Mouse (Mus musculus): ENCODE measurements around the gene Aggf1. TPM values are rescaled to one million over a fixed set of nuclear protein-coding genes. Genes with fewer than 3 reads are reported as not detected.

Aggf1 gene
- polyA plus RNA-seq, 1 experiment = 22.5 TPM

DNA sequence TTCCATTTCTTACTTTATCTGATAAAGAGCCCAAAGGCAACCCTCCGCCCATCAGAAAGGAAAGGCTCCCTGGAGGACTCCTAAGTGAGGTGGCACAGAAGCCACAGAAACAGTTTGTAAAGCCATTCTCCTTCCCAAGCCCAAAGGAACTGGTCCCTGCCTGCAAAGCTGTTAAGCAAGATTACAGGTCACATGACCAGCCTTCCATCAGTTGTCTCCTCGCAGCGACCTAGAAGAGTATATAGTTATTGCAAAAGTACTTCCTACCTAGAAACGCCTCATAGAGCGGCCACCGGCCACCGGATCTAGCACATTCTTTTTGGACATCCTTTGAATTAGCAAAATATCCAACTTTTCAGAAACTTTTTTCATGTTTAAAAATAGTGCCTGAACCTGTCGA, 31.7 kb downstream of the Aggf1 start:
- Histone ChIP-seq H3K27me3 (ENCODE audit: control insufficient read depth, insufficient read depth, low read length) (no peaks in the 10 kb centered on the region), H3K4me1 (replicated peaks; ENCODE audit: control insufficient read depth, insufficient read depth, low read length) (no peaks in the 10 kb centered on the region), H3K4me3 (ENCODE audit: control insufficient read depth, insufficient read depth, low read length) (no peak overlapping the region), H3K27ac (ENCODE audit: control insufficient read depth, insufficient read depth, low read length) (no peak overlapping the region), H3K36me3 (ENCODE audit: control insufficient read depth, insufficient read depth, low read length) (no peaks in the 10 kb centered on the region)
- 96% methylated on average over 8 of the region's 8 CpGs for WGBS
- TF ChIP-seq POLR2A (IDR thresholded peaks at IDR 0.05; ENCODE audit: control insufficient read depth, extremely low read depth, insufficient read depth, low read length, poor library complexity) (no peak), CTCF (IDR thresholded peaks at IDR 0.05; ENCODE audit: borderline replicate concordance, control insufficient read depth, extremely low read depth, insufficient read depth, low read length, poor library complexity) (no peak)
- no peak for DNase-seq

- Histone ChIP-seq H3K36me3 (ENCODE audit: control insufficient read depth, insufficient read depth, low read length) (peaks cover 5% of the 10 kb centered on the region; the same call in 1 of the 2 replicates), H3K4me3 (ENCODE audit: control insufficient read depth, insufficient read depth, low read length) (no peak overlapping the region), H3K4me1 (replicated peaks; ENCODE audit: control insufficient read depth, insufficient read depth, low read length) (no peaks in the 10 kb centered on the region), H3K27ac (ENCODE audit: control insufficient read depth, insufficient read depth, low read length) (no peak overlapping the region), H3K27me3 (ENCODE audit: control insufficient read depth, insufficient read depth, low read length) (no peaks in the 10 kb centered on the region)
- 95% methylated on average over 40 of the region's 40 CpGs for WGBS
- DNase-seq = no peak
- TF ChIP-seq CTCF (IDR thresholded peaks at IDR 0.05; ENCODE audit: borderline replicate concordance, control insufficient read depth, extremely low read depth, insufficient read depth, low read length, poor library complexity) = no peak
- TF ChIP-seq POLR2A (IDR thresholded peaks at IDR 0.05; ENCODE audit: control insufficient read depth, extremely low read depth, insufficient read depth, low read length, poor library complexity) = no peak
These were observed 39.0 kb downstream of the Aggf1 start for GRCm38 (mm10) chr13:95336122-95336677.

DNA sequence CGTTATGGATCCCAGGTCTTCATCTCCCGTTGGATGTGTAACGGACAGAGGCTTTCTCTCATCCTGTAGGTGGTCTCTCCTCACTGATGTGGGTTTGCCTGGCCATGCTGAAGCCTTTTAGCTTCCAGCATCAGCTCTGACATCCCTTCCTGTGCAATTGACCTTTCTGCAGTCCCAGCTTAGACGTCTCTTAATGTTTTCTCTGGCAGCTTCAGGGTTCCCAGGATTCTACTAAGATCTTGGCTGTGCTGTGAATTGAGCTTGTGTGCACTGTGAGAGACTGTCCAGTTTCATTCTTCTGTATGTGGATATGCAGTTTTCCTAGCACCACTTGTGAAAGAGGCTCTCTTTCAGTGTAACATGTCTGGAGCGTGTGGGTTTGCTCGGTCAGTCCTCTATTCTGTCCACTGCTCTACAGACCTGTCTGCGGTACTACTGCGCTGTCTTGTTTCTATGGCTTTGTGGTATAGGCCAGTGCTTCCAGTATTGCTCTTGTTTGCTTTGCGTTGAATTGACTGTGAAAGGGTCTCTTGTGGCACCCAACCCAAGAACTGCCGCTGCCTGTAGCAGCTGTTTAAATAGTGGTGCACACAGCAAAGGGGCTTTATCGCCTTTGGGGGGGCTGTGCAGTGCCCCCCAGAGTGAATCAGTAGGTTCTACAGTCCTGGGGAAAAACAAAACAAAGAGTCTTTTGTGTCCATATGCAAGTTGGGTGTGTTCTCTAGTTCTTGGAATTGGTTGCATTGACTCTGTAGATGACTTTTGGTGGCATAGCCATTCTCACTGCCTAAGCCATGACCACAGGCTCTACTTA, 42.9 kb downstream of the Aggf1 start:
- H3K4me1 ChIP-seq (replicated peaks; ENCODE audit: control insufficient read depth, insufficient read depth, low read length) = peaks cover 1% of the 10 kb centered on the region; the same call in 1 of the 2 replicates
- H3K36me3 ChIP-seq (ENCODE audit: control insufficient read depth, insufficient read depth, low read length) = peaks cover 5% of the 10 kb centered on the region; the same call in 1 of the 2 replicates
- no peak overlapping the region for H3K27ac ChIP-seq (ENCODE audit: control insufficient read depth, insufficient read depth, low read length)
- no peak overlapping the region for H3K4me3 ChIP-seq (ENCODE audit: control insufficient read depth, insufficient read depth, low read length)
- 95% methylated on average over 11 of the region's 11 CpGs for WGBS
- TF ChIP-seq CTCF (IDR thresholded peaks at IDR 0.05; ENCODE audit: borderline replicate concordance, control insufficient read depth, extremely low read depth, insufficient read depth, low read length, poor library complexity) (no peak), POLR2A (IDR thresholded peaks at IDR 0.05; ENCODE audit: control insufficient read depth, extremely low read depth, insufficient read depth, low read length, poor library complexity) (no peak)
- no peaks in the 10 kb centered on the region for H3K27me3 ChIP-seq (ENCODE audit: control insufficient read depth, insufficient read depth, low read length)
- no peak for DNase-seq

DNA sequence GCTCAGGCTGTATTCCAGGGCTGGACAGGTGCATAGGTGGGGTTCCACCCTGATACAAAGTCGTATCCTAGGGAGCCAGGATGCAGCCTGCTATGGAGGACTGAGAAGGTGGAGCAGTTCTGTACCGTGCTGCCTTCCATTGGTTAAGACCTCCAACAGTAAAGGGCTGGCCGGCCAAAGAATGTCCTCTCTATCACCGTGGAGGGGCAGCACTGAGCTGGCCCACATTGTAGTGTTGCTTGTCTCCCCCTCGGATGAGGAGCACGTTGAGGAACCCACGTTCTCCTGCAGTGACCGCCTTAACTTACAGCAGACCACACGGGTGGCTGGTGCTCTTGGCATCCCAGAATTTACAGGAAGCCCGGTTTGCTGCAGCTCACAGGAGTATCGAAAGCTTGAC, 44.6 kb downstream of the Aggf1 start:
- 92% methylated on average over 11 of the region's 11 CpGs for WGBS

DNA sequence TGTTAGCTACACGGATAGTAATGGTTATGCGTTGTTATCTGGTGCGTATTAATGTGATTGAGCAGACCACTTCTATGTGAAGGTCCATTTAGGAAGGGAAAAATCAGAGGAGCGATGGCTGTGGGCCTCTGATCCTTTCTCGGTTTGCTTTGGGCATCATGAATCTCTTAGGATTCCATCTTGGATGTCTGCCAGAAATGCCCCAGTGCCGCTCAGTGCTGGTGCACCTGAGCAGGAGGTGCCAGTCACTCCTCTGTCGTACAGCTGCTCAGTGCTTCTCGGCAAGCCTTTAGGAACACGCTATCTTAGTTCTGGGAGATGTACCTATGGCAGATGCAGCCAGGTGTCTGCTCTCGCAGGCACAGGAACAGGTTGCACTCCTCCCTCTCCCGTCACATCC, 46.4 kb downstream of the Aggf1 start:
- peaks cover 6% of the 10 kb centered on the region for H3K4me1 ChIP-seq (replicated peaks; ENCODE audit: control insufficient read depth, insufficient read depth, low read length)

More for the DNA sequence above, 44.6 kb downstream of the Aggf1 start:
- no peak for DNase-seq
- no peaks in the 10 kb centered on the region for H3K27me3 ChIP-seq (ENCODE audit: control insufficient read depth, insufficient read depth, low read length)
- TF ChIP-seq CTCF (IDR thresholded peaks at IDR 0.05; ENCODE audit: borderline replicate concordance, control insufficient read depth, extremely low read depth, insufficient read depth, low read length, poor library complexity) = no peak
- no peak for TF ChIP-seq POLR2A (IDR thresholded peaks at IDR 0.05; ENCODE audit: control insufficient read depth, extremely low read depth, insufficient read depth, low read length, poor library complexity)
- H3K4me1 ChIP-seq (replicated peaks; ENCODE audit: control insufficient read depth, insufficient read depth, low read length) = peaks cover 6% of the 10 kb centered on the region
- H3K27ac ChIP-seq (ENCODE audit: control insufficient read depth, insufficient read depth, low read length) = no peak overlapping the region
- no peak overlapping the region for H3K4me3 ChIP-seq (ENCODE audit: control insufficient read depth, insufficient read depth, low read length)
- H3K36me3 ChIP-seq (ENCODE audit: control insufficient read depth, insufficient read depth, low read length) = no peaks in the 10 kb centered on the region

DNA sequence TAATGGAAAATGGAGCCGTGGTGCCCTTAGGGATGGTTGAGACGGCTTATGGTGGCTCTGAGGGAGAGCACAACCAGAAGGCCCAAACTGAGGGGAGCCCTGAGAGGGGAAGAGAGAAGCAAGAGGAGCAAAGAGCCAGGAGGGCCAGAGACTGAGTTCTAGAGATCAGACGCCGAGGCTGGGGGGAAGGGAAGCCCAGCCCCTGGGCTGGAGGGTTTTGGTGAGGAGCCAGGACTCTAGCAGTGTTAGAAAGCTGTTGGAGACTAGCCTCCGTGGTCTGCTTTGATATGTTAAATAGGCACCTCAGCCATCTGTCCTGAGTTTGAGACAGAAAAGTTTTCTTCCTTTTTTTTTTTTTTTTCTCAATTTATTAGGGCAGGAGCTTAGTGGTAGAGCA, 47.8 kb downstream of the Aggf1 start:
- peaks cover 6% of the 10 kb centered on the region for H3K4me1 ChIP-seq (replicated peaks; ENCODE audit: control insufficient read depth, insufficient read depth, low read length)
- no peak overlapping the region for H3K27ac ChIP-seq (ENCODE audit: control insufficient read depth, insufficient read depth, low read length)
- no peak for DNase-seq
- no peak overlapping the region for H3K4me3 ChIP-seq (ENCODE audit: control insufficient read depth, insufficient read depth, low read length)
- TF ChIP-seq POLR2A (IDR thresholded peaks at IDR 0.05; ENCODE audit: control insufficient read depth, extremely low read depth, insufficient read depth, low read length, poor library complexity) (no peak), CTCF (IDR thresholded peaks at IDR 0.05; ENCODE audit: borderline replicate concordance, control insufficient read depth, extremely low read depth, insufficient read depth, low read length, poor library complexity) (no peak)
- H3K27me3 ChIP-seq (ENCODE audit: control insufficient read depth, insufficient read depth, low read length) = no peaks in the 10 kb centered on the region
- 21% methylated on average over 5 of the region's 5 CpGs for WGBS
- H3K36me3 ChIP-seq (ENCODE audit: control insufficient read depth, insufficient read depth, low read length) = no peaks in the 10 kb centered on the region

More for the DNA sequence above, 46.4 kb downstream of the Aggf1 start:
- DNase-seq = no peak
- Histone ChIP-seq H3K27ac (ENCODE audit: control insufficient read depth, insufficient read depth, low read length) (no peak overlapping the region), H3K36me3 (ENCODE audit: control insufficient read depth, insufficient read depth, low read length) (no peaks in the 10 kb centered on the region), H3K4me3 (ENCODE audit: control insufficient read depth, insufficient read depth, low read length) (no peak overlapping the region), H3K27me3 (ENCODE audit: control insufficient read depth, insufficient read depth, low read length) (no peaks in the 10 kb centered on the region)
- 94% methylated on average over 11 of the region's 11 CpGs for WGBS
- no peak for TF ChIP-seq POLR2A (IDR thresholded peaks at IDR 0.05; ENCODE audit: control insufficient read depth, extremely low read depth, insufficient read depth, low read length, poor library complexity)
- TF ChIP-seq CTCF (IDR thresholded peaks at IDR 0.05; ENCODE audit: borderline replicate concordance, control insufficient read depth, extremely low read depth, insufficient read depth, low read length, poor library complexity) = no peak
